Mouse (Mus musculus) Patski (cell line): ENCODE data around the gene Btnl2. TPM values are rescaled to one million over a fixed set of nuclear protein-coding genes. Genes with fewer than 3 reads are reported as not detected.

Source experiments
- ATAC-seq: fragments of 100-300 bp; one replicate; pipeline ENCODE4 v1.8.0; 2021
- CTCF ChIA-PET: fragments of 350-600 bp; sonication (Branson Sonifier 250); formaldehyde crosslinking; loops from one replicate; lab custom pipeline; 2022; ENCODE audit warnings: inconsistent platforms; lab: Charles Lee
- POLR2A ChIA-PET: fragments of 350-600 bp; sonication (Branson Sonifier 250); formaldehyde crosslinking; loops from one replicate; lab custom pipeline; 2022; ENCODE audit warnings: antibody characterized with exemption, inconsistent platforms; lab: Charles Lee
- DNase-seq: peaks from one replicate; pipeline ENCODE4 v3.0.0-alpha.2; 2011; ENCODE audit warnings: low read depth, low spot score
- H3K27me3 ChIP-seq: fragments of 371-371 bp; one replicate; pipeline ENCODE4 v1.5.1; 2021
- CTCF ChIP-seq: fragments of 100-300 bp; IDR thresholded peaks from one replicate; pipeline ENCODE4 v1.5.1; 2021
- in situ Hi-C: fragments of 300-500 bp; cut with MboI; formaldehyde crosslinking; loops from 3 replicates; pipeline ENCODE4 v1.11.1; 2018; ENCODE audit warnings: low pct_unique_long_range_greater_than_20kb, mixed read lengths
- polyA plus RNA-seq: library from polyadenylated mRNA; unstranded; gene quantifications from one replicate; pipeline ENCODE4 v1.2.3, GENCODE M21; 2021

Gene Btnl2
- polyA plus RNA-seq, 1 experiment from 2014 or later, result not detected

DNA sequence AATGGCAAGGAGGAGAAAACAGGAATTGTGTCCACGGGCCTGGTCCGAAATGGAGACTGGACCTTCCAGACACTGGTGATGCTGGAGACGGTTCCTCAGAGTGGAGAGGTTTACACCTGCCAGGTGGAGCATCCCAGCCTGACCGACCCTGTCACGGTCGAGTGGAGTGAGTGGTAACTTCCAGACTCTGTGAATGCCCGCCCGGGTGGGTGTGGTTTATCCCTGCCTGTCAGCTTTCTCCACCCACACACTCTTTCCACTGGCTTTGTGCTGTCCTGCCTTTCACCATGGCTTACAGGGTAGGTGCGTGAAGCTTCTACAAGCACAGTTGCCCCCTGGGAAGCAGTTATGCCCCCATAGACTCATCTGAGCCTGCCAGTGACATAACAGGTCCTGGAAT lies 40.3 kb upstream of the Btnl2 start:
- peaks cover 19% of the 10 kb centered on the region for H3K27me3 ChIP-seq
- DNase-seq (no peak), ATAC-seq (no peak)
- TF ChIP-seq CTCF, result no peak
- in situ Hi-C loops, result loop anchor here (5.0 kb wide), 1 partner anchor 67 kb away; no protein-coding TSS in a partner anchor
- POLR2A ChIA-PET, result no interaction called here
- CTCF ChIA-PET, result interaction anchor here (1.0 to 2.2 kb wide), 5 partner anchors 9 to 64 kb away, joined by 3 to 18 read pairs (median 6); no protein-coding TSS in a partner anchor

DNA sequence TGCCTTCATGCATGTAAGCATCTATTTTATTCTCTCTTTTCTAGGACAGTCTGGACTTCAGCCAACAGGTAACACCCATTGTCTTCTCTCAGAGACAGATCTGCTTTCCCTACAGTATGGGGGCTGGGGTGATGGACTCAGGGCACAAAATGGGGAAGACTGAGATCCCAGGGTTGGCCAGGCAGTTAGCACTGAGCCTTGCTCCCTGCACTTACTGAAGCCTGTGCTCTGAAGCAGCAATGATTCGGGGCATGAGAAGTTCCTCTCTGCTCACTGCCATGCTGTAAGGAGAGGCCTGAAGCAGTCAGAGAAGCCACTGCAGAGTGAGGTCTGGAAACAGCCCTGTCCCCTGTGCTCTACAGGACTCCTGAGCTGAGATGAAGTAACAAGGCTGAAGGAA lies 39.1 kb upstream of the Btnl2 start:
- no peak for ATAC-seq
- TF ChIP-seq CTCF, result no peak
- POLR2A ChIA-PET, result no interaction called here
- peaks cover 30% of the 10 kb centered on the region for H3K27me3 ChIP-seq
- no peak for DNase-seq
- in situ Hi-C loops, result no loop called here
- CTCF ChIA-PET, result no interaction called here

- DNase-seq (no peak), ATAC-seq (no peak)
- no peak for TF ChIP-seq CTCF
- ChIA-PET POLR2A (no interaction called here), CTCF (interaction anchor here (1.3 kb wide), 1 partner anchor 12 kb away, joined by 3 read pairs; no protein-coding TSS in a partner anchor)
- H3K27me3 ChIP-seq, result peaks cover 42% of the 10 kb centered on the region
- in situ Hi-C loops, result no loop called here
These were observed 37.9 kb upstream of the Btnl2 start for GRCm38 (mm10) chr17:34316697-34317096.

DNA sequence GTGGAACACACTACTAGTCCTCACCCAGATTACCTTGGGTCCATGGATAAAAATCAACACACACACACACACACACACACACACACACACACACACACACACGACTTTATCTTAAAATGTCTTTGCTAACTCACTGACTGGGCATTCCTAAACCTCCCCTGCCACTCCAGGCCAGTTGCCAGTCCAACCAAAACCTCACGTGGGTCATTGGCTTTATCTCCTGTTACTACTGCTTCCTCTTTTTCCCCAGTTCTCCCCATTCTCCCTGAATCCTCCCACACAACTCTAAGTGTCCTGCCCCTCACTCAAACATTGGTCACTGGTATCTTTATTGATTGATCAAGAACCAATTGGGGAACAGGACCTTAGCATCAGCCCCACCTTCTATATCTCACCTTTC lies 37.3 kb upstream of the Btnl2 start:
- no peak for ATAC-seq
- TF ChIP-seq CTCF, result no peak
- in situ Hi-C loops, result no loop called here
- POLR2A ChIA-PET, result no interaction called here
- CTCF ChIA-PET, result interaction anchor here (1.3 kb wide), 1 partner anchor 12 kb away, joined by 3 read pairs; no protein-coding TSS in a partner anchor
- peaks cover 47% of the 10 kb centered on the region for H3K27me3 ChIP-seq
- DNase-seq, result no peak

- CTCF ChIA-PET, result no interaction called here
- in situ Hi-C loops, result no loop called here
These were observed 29.2 kb upstream of the Btnl2 start, which contains the start of gene H2-Eb2 for GRCm38 (mm10) chr17:34325436-34325835. TSS of gene H2-Eb2 (plus strand) at chr17:34325665.

GRCm38 (mm10) chr17:34326373-34326772 lies 28.2 kb upstream of the Btnl2 start:
- ATAC-seq (no peak), DNase-seq (no peak)
- H3K27me3 ChIP-seq, result peaks cover 71% of the 10 kb centered on the region
- no peak for TF ChIP-seq CTCF
- ChIA-PET CTCF (no interaction called here), POLR2A (no interaction called here)
- in situ Hi-C loops, result no loop called here

More at GRCm38 (mm10) chr17:34325436-34325835, 29.2 kb upstream of the Btnl2 start, which contains the start of gene H2-Eb2:
- TF ChIP-seq CTCF, result no peak
- POLR2A ChIA-PET, result no interaction called here
- no peak for ATAC-seq
- no peak for DNase-seq
- H3K27me3 ChIP-seq, result peaks cover 80% of the 10 kb centered on the region

- DNase-seq, result no peak
- in situ Hi-C loops, result no loop called here
- no peak for TF ChIP-seq CTCF
- no peak for ATAC-seq
- POLR2A ChIA-PET, result no interaction called here
- CTCF ChIA-PET, result no interaction called here
- H3K27me3 ChIP-seq, result peaks cover 56% of the 10 kb centered on the region
These were observed 24.8 kb upstream of the Btnl2 start for GRCm38 (mm10) chr17:34329807-34330206.

DNA sequence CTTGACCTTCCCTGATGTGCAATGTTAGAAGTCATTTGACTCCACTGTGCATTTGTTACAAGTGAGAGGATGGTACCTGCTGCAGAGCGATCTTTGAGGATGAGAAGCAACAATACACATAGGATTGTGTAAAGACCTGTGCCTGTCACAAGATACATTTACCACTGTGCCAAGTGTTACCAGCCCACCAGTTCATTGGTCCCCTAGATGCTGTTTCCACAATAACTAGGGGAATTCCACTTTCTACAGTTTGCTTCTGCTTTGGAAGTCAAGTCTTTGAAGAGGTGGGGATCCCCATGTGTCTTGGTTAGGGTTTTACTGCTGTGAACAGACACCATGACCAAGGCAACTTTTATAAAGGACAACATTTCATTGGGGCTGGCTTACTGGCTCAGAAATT lies 23.4 kb upstream of the Btnl2 start:
- CTCF ChIA-PET, result no interaction called here
- DNase-seq (no peak), ATAC-seq (no peak)
- H3K27me3 ChIP-seq, result peaks cover 55% of the 10 kb centered on the region
- POLR2A ChIA-PET, result no interaction called here
- in situ Hi-C loops, result no loop called here
- TF ChIP-seq CTCF, result no peak

GRCm38 (mm10) chr17:34340619-34341402 lies 13.8 kb upstream of the Btnl2 start:
- ATAC-seq, result no peak
- ChIA-PET CTCF (interaction anchor here (1.5 kb wide), 1 partner anchor 9 kb away, joined by 5 read pairs; no protein-coding TSS in a partner anchor), POLR2A (interaction anchor here (0.8 kb wide), 1 partner anchor 10 kb away, joined by 4 read pairs; no protein-coding TSS in a partner anchor)
- in situ Hi-C loops, result no loop called here
- TF ChIP-seq CTCF, result no peak
- peaks cover 85% of the 10 kb centered on the region for H3K27me3 ChIP-seq
- no peak for DNase-seq

DNA sequence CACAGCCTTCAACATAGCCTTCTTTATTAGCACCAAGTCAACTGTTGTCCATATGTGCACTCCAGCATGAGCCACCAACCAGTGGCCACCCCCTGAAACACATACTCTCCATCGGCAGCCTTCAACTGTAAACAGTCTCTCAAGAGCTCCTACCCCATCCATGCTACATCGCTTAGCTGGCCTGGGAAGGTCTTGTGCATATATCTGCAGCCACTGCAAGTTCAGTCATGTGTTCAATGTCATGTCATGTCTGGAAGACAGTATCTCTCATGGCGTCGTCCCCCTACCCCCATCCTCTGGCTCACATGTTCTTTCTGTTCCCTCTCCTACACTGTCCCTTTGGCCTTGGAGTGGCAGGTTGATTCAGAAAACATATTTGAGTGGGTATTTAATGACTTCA lies 9.7 kb upstream of the Btnl2 start:
- CTCF ChIA-PET, result no interaction called here
- peaks cover 76% of the 10 kb centered on the region for H3K27me3 ChIP-seq
- ATAC-seq, result no peak
- no peak for DNase-seq
- in situ Hi-C loops, result loop anchor here (5.0 kb wide), 1 partner anchor 98 kb away; no protein-coding TSS in a partner anchor
- POLR2A ChIA-PET, result no interaction called here
- TF ChIP-seq CTCF, result no peak

DNA sequence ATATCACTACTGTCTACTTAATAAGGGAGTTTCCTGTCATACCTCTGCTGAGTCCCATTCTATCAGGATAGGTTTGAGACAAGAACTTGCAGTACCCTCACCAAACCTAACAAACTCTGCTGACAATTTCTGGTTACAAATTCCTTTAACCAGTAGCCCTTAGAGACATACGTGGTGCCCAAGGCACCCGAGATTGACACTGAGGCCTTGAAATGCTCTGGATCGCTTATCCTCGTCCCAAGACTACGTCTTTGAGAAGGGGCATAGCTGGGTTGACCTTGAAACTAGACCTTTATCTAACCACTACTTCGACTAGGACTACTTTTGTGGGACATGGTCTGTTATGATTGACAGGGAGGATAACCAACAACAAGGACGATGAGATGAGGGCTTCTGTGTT lies 9.1 kb upstream of the Btnl2 start:
- in situ Hi-C loops, result loop anchor here (5.0 kb wide), 1 partner anchor 98 kb away; no protein-coding TSS in a partner anchor
- ChIA-PET POLR2A (no interaction called here), CTCF (no interaction called here)
- no peak for ATAC-seq
- DNase-seq, result no peak
- peaks cover 76% of the 10 kb centered on the region for H3K27me3 ChIP-seq
- TF ChIP-seq CTCF, result no peak
